8 mouse cellular contexts compared by ENCODE assay signal in genomic region chr3:95760106-95760505, GRCm38 (mm10). TPM values are rescaled to one million over a fixed set of nuclear protein-coding genes. Genes with fewer than 3 reads are reported as not detected.
DNase-seq lines count a peak whose midpoint lies in the region; ATAC-seq lines count a peak whose summit lies in the region.

Gene Tars2 (minus strand): TSS chr3:95760206.

- no peak within 1 kb of the TSS for H3K27ac ChIP-seq in kidney, embryonic 14.5 days (ENCODE audit: low read depth, low read length)
- H3K27ac ChIP-seq in intestine, embryonic 14.5 days (ENCODE audit: low read depth): no peak within 1 kb of the TSS

- H3K4me3 ChIP-seq in kidney, embryonic 14.5 days (ENCODE audit: low read length): no peak within 1 kb of the TSS
- H3K4me3 ChIP-seq in intestine, embryonic 14.5 days (ENCODE audit: low read depth, low read length): no peak within 1 kb of the TSS
- H3K4me3 ChIP-seq in megakaryocyte, embryonic 14.5 days (replicated peaks): no peak within 1 kb of the TSS

- H3K36me3 ChIP-seq in kidney, embryonic 14.5 days (ENCODE audit: control insufficient read depth, insufficient read depth, low read length): peaks cover 16% of the 10 kb centered on the region
- peaks cover 27% of the 10 kb centered on the region for H3K36me3 ChIP-seq in intestine, embryonic 14.5 days (ENCODE audit: control insufficient read depth, insufficient read depth, low read length)
- H3K36me3 ChIP-seq in megakaryocyte, embryonic 14.5 days (replicated peaks; ENCODE audit: low read length): peaks cover 32% of the 10 kb centered on the region

- no peaks in the 10 kb centered on the region for H3K9me3 ChIP-seq in kidney, embryonic 14.5 days (ENCODE audit: control insufficient read depth, low read length)
- H3K9me3 ChIP-seq in intestine, embryonic 14.5 days (ENCODE audit: control insufficient read depth, low read length): no peaks in the 10 kb centered on the region
- no peaks in the 10 kb centered on the region for H3K9me3 ChIP-seq in megakaryocyte, embryonic 14.5 days

- H3K27me3 ChIP-seq in kidney, embryonic 14.5 days (ENCODE audit: control insufficient read depth, insufficient read depth, low read length): no peaks in the 10 kb centered on the region
- H3K27me3 ChIP-seq in intestine, embryonic 14.5 days (replicated peaks; ENCODE audit: control insufficient read depth, insufficient read depth, low read length): no peaks in the 10 kb centered on the region
- H3K27me3 ChIP-seq in megakaryocyte, embryonic 14.5 days (replicated peaks): no peaks in the 10 kb centered on the region

- intact Hi-C loops in gastrocnemius, postnatal 36 days (cut with DNase I): no loop called here

- DNase-seq in kidney, postnatal 25 days: no peak
- DNase-seq in adrenal gland, postnatal 25 days: no peak
- no peak for DNase-seq in gastrocnemius, postnatal 36 days
- DNase-seq in intestine, embryonic 14.5 days (ENCODE audit: low spot score): no peak
- DNase-seq in retina, postnatal 1 day: no peak
- no peak for DNase-seq in thymus, postnatal 10 days (ENCODE audit: low spot score in 2 of 2)

- WGBS in kidney, embryonic 14.5 days: 81% methylated on average over 6 of the region's 6 CpGs
- WGBS in intestine, embryonic 14.5 days: 78% methylated on average over 6 of the region's 6 CpGs

- no peaks in the 10 kb centered on the region for H3K4me1 ChIP-seq in kidney, embryonic 14.5 days (ENCODE audit: control insufficient read depth, insufficient read depth, low read length)
- no peaks in the 10 kb centered on the region for H3K4me1 ChIP-seq in intestine, embryonic 14.5 days (replicated peaks; ENCODE audit: control insufficient read depth, insufficient read depth, low read length)
- peaks cover 46% of the 10 kb centered on the region for H3K4me1 ChIP-seq in megakaryocyte, embryonic 14.5 days

- no peak within 1 kb of the TSS for H3K4me2 ChIP-seq in kidney, embryonic 14.5 days (replicated peaks; ENCODE audit: low read depth, low read length)
- H3K4me2 ChIP-seq in intestine, embryonic 14.5 days (ENCODE audit: low read length): no peak within 1 kb of the TSS

- no peak for ATAC-seq in kidney, embryonic 14.5 days (ENCODE audit: low FRiP score, low TSS enrichment)
- ATAC-seq in intestine, embryonic 14.5 days (replicated peaks; ENCODE audit: low FRiP score, low TSS enrichment, low read depth): no peak

- no peak within 1 kb of the TSS for H3K9ac ChIP-seq in kidney, embryonic 14.5 days (ENCODE audit: low read depth, low read length)
- no peak within 1 kb of the TSS for H3K9ac ChIP-seq in intestine, embryonic 14.5 days (ENCODE audit: low read length)

RNA-seq across cellular contexts. Expression of gene Tars2, which starts in this region (rescaled TPM):
- polyA plus RNA-seq in kidney, embryonic 14.5 days (2014; fragmentation: Nextera tagmentation; extraction: Ambion mirVana): 37.5 and 56.6 TPM in 2 replicates
- total RNA-seq in adrenal gland, postnatal 25 days (2021): 54.5 and 58.8 TPM in 2 replicates
- total RNA-seq in gastrocnemius, postnatal 36 days (2021): 10 to 100 TPM; 28.0 to 28.7 TPM
- 55.4 and 55.8 TPM in 2 replicates for polyA plus RNA-seq in intestine, embryonic 14.5 days (2014; fragmentation: Nextera tagmentation; extraction: Ambion mirVana)
- polyA plus RNA-seq in megakaryocyte, embryonic 14.5 days (2012; ENCODE audit: insufficient read depth, low replicate concordance): 22.7 and 22.9 TPM in 2 replicates
